Mouse (Mus musculus) cerebellum, postnatal 25 days (tissue): ENCODE measurements around the gene Dleu7.
A peak's percentile ranks its signal among the peaks of the same experiment; 100 is the strongest.

ENCODE experiments used
- DNase-seq, 2 experiments: peaks; one replicate each; pipeline ENCODE4 v3.0.0; 2021; ENCODE audit warnings: mixed read lengths in 2 of 2

Dleu7 gene

GRCm38 (mm10) chr14:62292488-62293339 lies at the start of gene Dleu7, which contains the start of gene Rnaseh2b:
Gene Dleu7, minus strand, starts transcription at chr14:62293047.
Gene Rnaseh2b, plus strand, starts transcription at chr14:62292589.
- DNase-seq, result peak; percentile 42 to 47

- peak; percentile 43 to 58 for DNase-seq
Measured at GRCm38 (mm10) chr14:62341887-62342642, 49.2 kb upstream of the Dleu7 start.

GRCm38 (mm10) chr14:62339196-62339595 lies 46.3 kb upstream of the Dleu7 start:
- DNase-seq, result no peak

DNA sequence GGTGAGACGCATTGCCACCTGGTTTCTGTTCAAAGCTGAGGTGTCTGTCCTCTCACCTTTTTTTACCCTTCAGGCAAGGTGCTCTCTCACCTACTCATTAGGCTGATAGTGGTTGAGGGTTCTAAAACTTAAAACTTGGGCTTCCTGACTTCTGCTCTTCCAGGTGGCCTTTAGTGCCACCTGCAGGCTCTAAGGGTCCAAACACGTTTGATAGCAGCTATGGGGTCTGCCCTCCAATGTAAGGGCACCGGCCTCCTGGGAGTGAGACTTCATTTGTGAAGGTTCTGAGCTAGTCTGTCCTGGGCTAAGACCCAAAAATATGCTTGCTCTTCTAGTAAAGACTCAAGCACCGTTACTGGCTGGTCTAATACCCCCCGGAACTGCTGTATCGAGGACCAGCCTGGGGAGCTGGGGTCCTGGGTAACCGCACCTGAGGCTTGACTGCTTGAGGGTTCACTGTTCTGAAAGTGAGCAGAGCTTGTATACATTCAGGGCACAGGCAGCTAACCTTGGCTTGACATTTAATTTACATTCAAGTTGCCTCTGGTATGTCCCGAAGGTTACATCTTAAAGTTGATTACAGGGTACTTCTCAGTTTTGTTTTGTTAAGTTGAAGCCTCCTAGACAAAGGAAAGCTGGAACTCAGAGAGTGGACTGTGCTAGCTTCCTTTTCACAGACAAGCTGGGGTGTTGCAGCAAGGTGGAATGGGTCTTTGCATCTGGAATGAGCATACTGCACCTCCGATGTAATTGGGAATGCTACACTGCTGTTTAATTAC lies 41.3 kb upstream of the Dleu7 start:
- DNase-seq, result no peak

- DNase-seq, result peak; percentile 90 to 93
Measured at GRCm38 (mm10) chr14:62331866-62332619, 39.2 kb upstream of the Dleu7 start.

DNA sequence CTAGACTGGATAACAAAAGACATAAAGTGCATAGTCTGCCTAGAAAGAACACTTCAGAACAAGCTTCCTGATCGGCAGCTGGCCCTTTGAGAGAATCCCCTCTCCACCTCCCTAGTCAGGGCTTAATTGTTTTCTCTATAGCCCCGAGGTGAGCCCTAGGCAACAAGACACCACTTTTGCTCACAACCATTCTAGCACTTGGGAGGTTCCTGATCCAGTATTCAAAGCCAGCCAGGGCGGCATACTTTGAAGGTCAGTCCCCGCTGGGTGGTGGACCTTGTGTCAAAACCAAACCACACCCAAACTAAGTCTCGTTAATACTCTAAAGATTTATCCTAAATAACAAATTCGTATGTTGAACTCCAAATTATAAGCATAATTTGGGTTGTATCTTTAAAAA lies 38.6 kb upstream of the Dleu7 start:
- DNase-seq, result no peak

DNA sequence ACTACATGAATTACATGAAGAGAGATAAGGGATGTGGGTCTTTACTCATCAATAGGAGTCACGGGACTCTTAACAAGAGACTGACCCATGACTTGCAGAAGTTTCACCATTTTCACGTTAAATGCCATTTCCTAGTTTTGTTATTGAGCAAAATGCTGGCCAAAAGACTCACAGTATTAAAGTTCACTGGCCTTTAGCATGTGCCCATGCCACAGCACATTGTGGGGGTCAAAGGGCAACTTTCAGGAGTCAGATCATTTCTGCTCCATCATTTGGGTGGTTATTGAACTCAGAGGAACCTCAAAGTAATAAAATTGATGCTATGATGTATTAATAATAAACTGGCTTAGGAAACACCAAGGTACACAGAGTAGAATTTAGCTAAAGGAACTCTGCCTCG lies 36.8 kb upstream of the Dleu7 start:
- DNase-seq, result no peak

- DNase-seq, result no peak
Measured at GRCm38 (mm10) chr14:62328606-62329005, 35.8 kb upstream of the Dleu7 start.

DNA sequence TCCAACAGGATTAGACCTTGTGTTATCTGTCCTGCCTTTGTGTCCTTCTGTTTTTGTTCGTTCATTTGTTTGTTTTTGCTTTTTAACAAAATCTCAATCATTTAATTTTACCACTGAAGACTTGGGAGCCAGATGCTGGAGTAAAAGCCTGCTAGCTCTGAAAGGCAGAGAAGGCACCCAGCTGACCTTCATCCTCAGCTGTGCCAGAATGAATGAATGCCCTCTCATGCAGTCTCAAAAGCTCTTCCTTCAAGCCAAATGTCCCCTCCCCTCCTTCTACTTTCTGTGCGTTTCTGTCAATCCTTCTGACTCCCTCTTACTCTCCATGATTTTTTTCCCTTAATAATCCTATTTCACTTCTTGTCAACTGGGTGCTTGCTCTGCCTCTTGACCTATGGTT lies 34.3 kb upstream of the Dleu7 start:
- DNase-seq, result no peak

DNA sequence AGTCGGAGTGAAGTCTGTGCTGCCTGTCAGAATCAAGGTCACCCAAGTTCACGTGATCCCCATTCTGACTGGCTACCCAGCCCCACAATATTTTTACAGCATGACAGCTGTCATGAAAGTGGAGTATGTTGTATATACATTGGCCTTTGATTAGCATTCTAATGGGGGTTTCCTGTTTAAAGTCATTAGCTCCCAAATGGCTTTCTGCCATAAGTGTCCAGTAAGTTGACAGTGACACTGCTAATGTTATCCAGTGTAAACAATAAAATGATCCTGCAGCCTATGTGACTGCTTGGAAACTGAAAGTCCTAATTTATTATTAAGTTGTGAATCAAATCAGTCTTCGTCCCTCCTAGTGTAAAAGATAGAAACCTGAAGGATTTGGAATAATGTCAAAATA lies 33.2 kb upstream of the Dleu7 start:
- no peak for DNase-seq

GRCm38 (mm10) chr14:62324943-62325342 lies 32.1 kb upstream of the Dleu7 start:
- DNase-seq, result no peak

GRCm38 (mm10) chr14:62323457-62323856 lies 30.6 kb upstream of the Dleu7 start:
- DNase-seq, result no peak

DNA sequence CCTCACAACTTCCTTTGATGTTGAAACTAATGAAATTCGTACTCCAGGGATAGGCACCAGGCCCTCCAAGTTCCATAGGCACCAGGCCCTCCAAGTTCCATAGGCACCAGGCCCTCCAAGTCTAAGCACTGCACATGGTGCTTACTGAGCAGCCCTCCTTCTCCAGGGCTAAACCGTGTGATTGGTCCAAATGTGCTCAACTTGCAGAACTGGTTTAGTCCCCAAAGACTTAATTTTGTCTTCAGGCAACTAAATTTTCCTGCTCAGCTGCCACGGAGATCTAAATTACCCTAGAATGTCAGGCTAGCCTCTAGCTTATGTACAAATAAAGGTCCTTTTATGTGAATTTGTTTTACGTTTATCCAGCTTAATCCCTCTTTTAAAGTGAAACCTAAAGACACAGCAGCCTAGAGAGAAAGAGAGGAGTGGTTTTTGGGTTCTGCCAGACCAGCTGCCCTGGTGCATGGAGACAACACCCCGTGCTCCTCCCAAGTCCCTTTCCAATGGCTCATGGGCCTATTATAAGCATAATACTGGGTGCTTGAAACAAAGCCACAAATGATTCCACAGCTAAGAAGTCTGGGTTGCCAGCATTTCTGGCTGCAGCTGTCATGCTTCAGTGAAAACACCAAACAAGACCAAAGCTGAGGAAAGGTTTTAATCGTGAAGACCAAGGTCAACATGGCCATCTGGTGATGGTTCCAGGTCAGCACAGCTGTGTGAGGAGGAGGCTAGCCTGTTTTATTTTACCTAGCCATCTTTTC lies 29.9 kb upstream of the Dleu7 start:
- DNase-seq, result no peak

GRCm38 (mm10) chr14:62311672-62312071 lies 18.8 kb upstream of the Dleu7 start:
- no peak for DNase-seq

- DNase-seq, result no peak
Measured at GRCm38 (mm10) chr14:62309026-62309425, 16.2 kb upstream of the Dleu7 start.

GRCm38 (mm10) chr14:62307555-62307954 lies 14.7 kb upstream of the Dleu7 start:
- DNase-seq, result no peak

DNA sequence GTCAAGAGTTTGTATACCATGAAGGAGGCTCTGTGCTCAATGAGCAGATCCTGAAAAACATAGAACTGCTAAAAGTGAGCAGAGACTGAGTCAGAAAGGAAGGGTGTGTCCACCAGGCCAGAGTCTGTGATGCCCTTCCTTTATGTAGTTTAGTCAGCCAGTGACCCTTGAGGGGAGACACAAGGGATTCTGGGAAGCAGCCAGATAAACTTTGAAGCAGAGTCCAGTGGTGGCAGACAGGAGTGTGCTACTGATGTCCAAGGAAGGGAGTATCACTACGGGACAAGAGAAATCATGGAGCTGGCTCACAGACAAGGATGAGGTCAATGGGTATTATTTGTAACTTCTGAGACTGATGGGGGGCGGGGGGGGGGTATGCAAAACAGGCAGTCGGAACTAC lies 7.2 kb upstream of the Dleu7 start:
- no peak for DNase-seq

DNA sequence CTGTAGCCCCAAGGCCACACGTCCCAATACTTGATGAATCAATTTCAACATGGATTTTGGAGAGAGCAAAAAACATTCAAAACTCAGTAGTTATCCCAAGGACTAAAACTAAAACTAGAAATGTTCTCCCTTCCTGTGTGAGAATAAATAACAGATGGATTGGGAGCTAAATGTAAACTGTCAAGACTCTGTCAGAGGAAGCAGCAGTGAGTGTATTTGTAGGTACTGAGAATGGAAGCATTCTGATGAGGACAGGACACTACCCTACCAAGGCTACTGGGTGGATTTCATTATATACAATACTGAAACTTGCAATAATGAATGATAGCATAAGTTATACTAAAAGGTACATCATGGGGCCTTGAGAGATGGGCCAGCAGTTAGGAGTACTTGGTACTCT lies 6.0 kb upstream of the Dleu7 start:
- DNase-seq, result no peak

DNA sequence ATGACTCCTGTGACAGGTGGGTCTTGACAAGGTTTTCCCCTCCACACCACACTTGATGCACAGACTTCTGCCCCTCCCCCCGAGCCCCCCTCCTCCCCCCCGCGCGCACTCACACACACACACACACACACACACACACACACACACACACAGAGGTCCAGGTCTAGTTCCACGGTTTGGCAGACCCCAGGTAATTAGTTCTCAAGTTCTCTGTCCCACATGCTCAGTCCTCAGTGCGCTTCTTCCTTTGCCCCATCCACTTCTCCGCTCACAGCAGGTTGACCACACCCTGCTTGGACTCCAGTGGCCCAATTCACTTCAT lies 720 bp downstream of the Dleu7 start:
- no peak for DNase-seq

DNA sequence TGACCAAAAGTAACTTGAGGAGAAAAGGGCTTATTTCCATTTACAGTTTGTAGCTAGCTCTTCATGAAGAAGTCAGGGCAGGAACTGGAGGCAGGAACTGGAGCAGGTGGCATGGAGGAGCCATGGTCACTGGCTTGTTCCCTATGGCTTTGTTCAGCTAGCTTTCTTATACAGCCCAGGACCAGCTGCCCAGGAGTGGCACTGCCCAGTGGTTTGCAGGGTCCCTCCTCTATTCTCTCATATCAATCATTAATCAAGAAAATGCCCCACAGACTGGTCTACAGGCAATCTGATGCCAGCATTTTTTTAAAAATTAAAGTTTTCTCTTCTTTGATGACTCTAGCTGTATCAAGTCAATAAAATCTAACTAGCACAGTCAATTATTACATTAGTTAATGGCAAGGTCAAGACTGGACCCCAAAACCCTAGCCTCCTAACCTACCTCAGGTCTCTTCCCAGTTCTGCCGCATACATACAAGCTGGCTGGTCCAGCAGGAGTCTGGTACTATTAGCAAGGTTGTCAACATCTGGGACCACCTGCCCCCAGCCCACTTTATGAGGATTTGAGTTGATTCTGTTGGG lies 1.4 kb downstream of the Dleu7 start:
- no peak for DNase-seq

DNA sequence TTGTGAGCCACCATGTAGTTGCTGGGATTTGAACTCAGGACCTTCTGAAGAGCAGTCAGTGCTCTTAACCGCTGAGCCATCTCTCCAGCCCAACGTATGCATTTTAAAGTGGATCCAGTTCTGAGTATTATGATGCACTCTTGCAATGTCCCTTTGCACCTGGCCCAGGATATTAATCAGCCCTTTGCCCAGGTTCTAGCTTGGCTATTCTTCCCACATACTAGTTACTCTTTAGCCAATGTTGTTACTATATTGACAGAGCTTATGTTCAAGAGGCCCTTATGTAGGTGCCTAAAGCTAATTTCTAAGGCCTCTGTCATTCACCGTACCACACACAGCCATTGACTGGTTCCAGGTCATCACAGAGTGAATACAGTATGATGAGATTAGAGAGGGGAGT lies 4.1 kb downstream of the Dleu7 start:
- DNase-seq, result no peak

- no peak for DNase-seq
Measured at GRCm38 (mm10) chr14:62282974-62283373, 9.9 kb downstream of the Dleu7 start.
